Comparison of ENCODE assay signal across 8 mouse cellular contexts in genomic region chr2:153346221-153347182, GRCm38 (mm10). TPM values are rescaled to one million over a fixed set of nuclear protein-coding genes. Genes with fewer than 3 reads are reported as not detected.
A peak's percentile ranks its signal among the peaks of the same experiment; 100 is the strongest.
DNase-seq lines count a peak whose midpoint lies in the region; ATAC-seq and TF ChIP-seq lines count a peak whose summit lies in the region.

No protein-coding gene starts in this region.

- peak overlapping the region; percentile 69 for H3K4me3 ChIP-seq in embryonic facial prominence, embryonic 10.5 days
- H3K4me3 ChIP-seq in heart, embryonic 11.5 days (ENCODE audit: low read depth, low read length): peak overlapping the region; percentile 86
- H3K4me3 ChIP-seq in kidney, embryonic 14.5 days (ENCODE audit: low read length): peak overlapping the region; percentile 89
- H3K4me3 ChIP-seq in lung, adult 2 months (replicated peaks; ENCODE audit: extremely low read depth, low read depth, low read length): peak overlapping the region; percentile 78
- peak overlapping the region; percentile 94 for H3K4me3 ChIP-seq in olfactory bulb, adult 2 months (ENCODE audit: insufficient read depth, low read depth, low read length)
- peak overlapping the region; percentile 97 for H3K4me3 ChIP-seq in thymus, adult 2 months (ENCODE audit: control insufficient read depth, insufficient read depth, low read length)

- H3K9ac ChIP-seq in heart, embryonic 11.5 days (ENCODE audit: low read depth, low read length): peak overlapping the region; percentile 98
- peak overlapping the region; percentile 98 for H3K9ac ChIP-seq in kidney, embryonic 14.5 days (ENCODE audit: low read depth, low read length)

- peak; percentile 65 for ATAC-seq in heart, embryonic 11.5 days (replicated peaks; ENCODE audit: insufficient number of reproducible peaks, low FRiP score, low TSS enrichment)
- peak; percentile 76 for ATAC-seq in kidney, embryonic 14.5 days (ENCODE audit: low FRiP score, low TSS enrichment)

- no peak for TF ChIP-seq POLR2A in lung, adult 2 months (IDR thresholded peaks at IDR 0.05; ENCODE audit: borderline replicate concordance, extremely low read depth, low read depth, low read length)
- TF ChIP-seq POLR2A in olfactory bulb, adult 2 months (IDR thresholded peaks at IDR 0.05; ENCODE audit: insufficient read depth, low read depth, low read length): 0 out of 2 replicates have a peak, but pooled peaks have one; percentile 7
- no peak for TF ChIP-seq POLR2A in thymus, adult 2 months (IDR thresholded peaks at IDR 0.05; ENCODE audit: control insufficient read depth, extremely low read depth, insufficient read depth, low read length, poor library complexity)

- peak overlapping the region; percentile 86 for H3K4me2 ChIP-seq in heart, embryonic 11.5 days
- peak overlapping the region; percentile 77 for H3K4me2 ChIP-seq in kidney, embryonic 14.5 days (replicated peaks; ENCODE audit: low read depth, low read length)

- H3K27me3 ChIP-seq in embryonic facial prominence, embryonic 10.5 days (replicated peaks; ENCODE audit: low read depth, poor library complexity, severe bottlenecking): no peaks in the 10 kb centered on the region
- H3K27me3 ChIP-seq in heart, embryonic 11.5 days (ENCODE audit: control insufficient read depth, insufficient read depth, low read length): no peaks in the 10 kb centered on the region
- no peaks in the 10 kb centered on the region for H3K27me3 ChIP-seq in kidney, embryonic 14.5 days (ENCODE audit: control insufficient read depth, insufficient read depth, low read length)
- no peaks in the 10 kb centered on the region for H3K27me3 ChIP-seq in thymus, adult 2 months (ENCODE audit: control insufficient read depth, insufficient read depth, low read length)

- peaks cover 40% of the 10 kb centered on the region for H3K36me3 ChIP-seq in embryonic facial prominence, embryonic 10.5 days (replicated peaks)
- H3K36me3 ChIP-seq in heart, embryonic 11.5 days (ENCODE audit: control insufficient read depth, insufficient read depth, low read length): peaks cover 3% of the 10 kb centered on the region; the same call in 1 of the 2 replicates
- peaks cover 9% of the 10 kb centered on the region for H3K36me3 ChIP-seq in kidney, embryonic 14.5 days (ENCODE audit: control insufficient read depth, insufficient read depth, low read length)
- H3K36me3 ChIP-seq in thymus, adult 2 months (ENCODE audit: control insufficient read depth, insufficient read depth, low read length): no peaks in the 10 kb centered on the region

- 1% methylated on average over 67 of the region's 76 CpGs for WGBS in embryonic facial prominence, embryonic 10.5 days
- under 1% methylated on average over 40 of the region's 76 CpGs for WGBS in heart, embryonic 11.5 days (ENCODE audit: insufficient replicate concordance)
- WGBS in kidney, embryonic 14.5 days: 0% methylated on average over 29 of the region's 76 CpGs
- WGBS in lung, adult 2 months: 1% methylated on average over 69 of the region's 76 CpGs
- WGBS in olfactory bulb, adult 2 months: 1% methylated on average over 68 of the region's 76 CpGs
- 1% methylated on average over 65 of the region's 76 CpGs for WGBS in thymus, adult 2 months

- peak; percentile 77 for DNase-seq in A20 (ENCODE audit: low read depth, low spot score)
- DNase-seq in adrenal gland, adult 18-20 months (ENCODE audit: low spot score in 2 of 2): peak; percentile 64 to 81
- DNase-seq in embryonic facial prominence, embryonic 10.5 days (ENCODE audit: low spot score): peak; percentile 93
- DNase-seq in lung, adult 2 months: peak; percentile 65
- DNase-seq in thymus, adult 2 months: peak; percentile 68

- H3K9me3 ChIP-seq in embryonic facial prominence, embryonic 10.5 days: no peaks in the 10 kb centered on the region
- H3K9me3 ChIP-seq in heart, embryonic 11.5 days (replicated peaks; ENCODE audit: control insufficient read depth, low read length): no peaks in the 10 kb centered on the region
- no peaks in the 10 kb centered on the region for H3K9me3 ChIP-seq in kidney, embryonic 14.5 days (ENCODE audit: control insufficient read depth, low read length)

- peaks cover 41% of the 10 kb centered on the region for H3K4me1 ChIP-seq in embryonic facial prominence, embryonic 10.5 days
- peaks cover 32% of the 10 kb centered on the region for H3K4me1 ChIP-seq in heart, embryonic 11.5 days (ENCODE audit: control insufficient read depth, insufficient read depth, low read length)
- H3K4me1 ChIP-seq in kidney, embryonic 14.5 days (ENCODE audit: control insufficient read depth, insufficient read depth, low read length): peaks cover 30% of the 10 kb centered on the region
- H3K4me1 ChIP-seq in lung, adult 2 months (ENCODE audit: control insufficient read depth, insufficient read depth, low read length): peaks cover 21% of the 10 kb centered on the region
- H3K4me1 ChIP-seq in olfactory bulb, adult 2 months (ENCODE audit: control insufficient read depth, insufficient read depth, low read length): no peaks in the 10 kb centered on the region
- peaks cover 2% of the 10 kb centered on the region for H3K4me1 ChIP-seq in thymus, adult 2 months (replicated peaks; ENCODE audit: control insufficient read depth, insufficient read depth, low read length)

- peak overlapping the region; percentile 96 for H3K27ac ChIP-seq in embryonic facial prominence, embryonic 10.5 days (replicated peaks)
- H3K27ac ChIP-seq in heart, embryonic 11.5 days (ENCODE audit: low read depth, low read length): peak overlapping the region; percentile 99
- H3K27ac ChIP-seq in kidney, embryonic 14.5 days (ENCODE audit: low read depth, low read length): peak overlapping the region; percentile 99
- peak overlapping the region; percentile 38; the same call in 1 of the 2 replicates for H3K27ac ChIP-seq in olfactory bulb, adult 2 months (ENCODE audit: insufficient read depth, low read depth, low read length)
- H3K27ac ChIP-seq in thymus, adult 2 months (ENCODE audit: control insufficient read depth, insufficient read depth, low read length): peak overlapping the region; percentile 87

- TF ChIP-seq CTCF in lung, adult 2 months (IDR thresholded peaks at IDR 0.05; ENCODE audit: insufficient read depth, low read length): no peak
- no peak for TF ChIP-seq CTCF in olfactory bulb, adult 2 months (IDR thresholded peaks at IDR 0.05; ENCODE audit: insufficient read depth, low read depth, low read length)
- no peak for TF ChIP-seq CTCF in thymus, adult 2 months (IDR thresholded peaks at IDR 0.05; ENCODE audit: borderline replicate concordance, control insufficient read depth, extremely low read depth, insufficient read depth, low read length, poor library complexity)

RNA-seq across cellular contexts. Expression of gene Asxl1, which starts 0.9 kb away (rescaled TPM):
- total RNA-seq in adrenal gland, adult 18-20 months (2021): 10 to 100 TPM; 15.4 to 20.9 TPM
- 14.2 and 14.4 TPM in 2 replicates for polyA plus RNA-seq in embryonic facial prominence, embryonic 10.5 days (2016; fragmentation: Nextera tagmentation; extraction: Ambion mirVana)
- 11.9 and 13.8 TPM in 2 replicates for polyA plus RNA-seq in heart, embryonic 11.5 days (2014; fragmentation: Nextera tagmentation; extraction: Ambion mirVana)
- polyA plus RNA-seq in kidney, embryonic 14.5 days (2014; fragmentation: Nextera tagmentation; extraction: Ambion mirVana): 15.5 and 20.8 TPM in 2 replicates
- polyA plus RNA-seq in lung, adult 2 months (2012; rRNA removed): 11.4 and 15.3 TPM in 2 replicates
- polyA plus RNA-seq in olfactory bulb, adult 2 months (2012; ENCODE audit: insufficient read depth, insufficient read length, low replicate concordance, missing spikeins): 329 TPM in 1 of 2 replicates, not detected in the other
- polyA plus RNA-seq in thymus, adult 2 months (2012; rRNA removed): 30.1 and 36.3 TPM in 2 replicates

RNA-seq across cellular contexts. Expression of gene Kif3b, which starts 55.3 kb away (rescaled TPM):
- total RNA-seq in adrenal gland, adult 18-20 months (2021): 10 to 100 TPM; 21.4 to 25.3 TPM
- polyA plus RNA-seq in embryonic facial prominence, embryonic 10.5 days (2016; fragmentation: Nextera tagmentation; extraction: Ambion mirVana): 6.2 and 6.4 TPM in 2 replicates
- 3.6 TPM in 2 replicates for polyA plus RNA-seq in heart, embryonic 11.5 days (2014; fragmentation: Nextera tagmentation; extraction: Ambion mirVana)
- polyA plus RNA-seq in kidney, embryonic 14.5 days (2014; fragmentation: Nextera tagmentation; extraction: Ambion mirVana): 4.4 and 5.6 TPM in 2 replicates
- polyA plus RNA-seq in lung, adult 2 months (2012; rRNA removed): 6.4 and 10.8 TPM in 2 replicates
- not detected in 2 replicates for polyA plus RNA-seq in olfactory bulb, adult 2 months (2012; ENCODE audit: insufficient read depth, insufficient read length, low replicate concordance, missing spikeins)
- 13.0 and 15.7 TPM in 2 replicates for polyA plus RNA-seq in thymus, adult 2 months (2012; rRNA removed)

Comparison
In these comparisons a context has a peak if more than half of its experiments do, and no peak if none do; other contexts are left out.
1. Peak in every context shown above with its lines: DNase-seq, ATAC-seq, H3K4me3 ChIP-seq and H3K27ac ChIP-seq.
2. H3K27ac ChIP-seq: peak in every context shown above with its lines; median percentile 99 in heart, embryonic 11.5 days; 99 in kidney, embryonic 14.5 days; 96 in embryonic facial prominence, embryonic 10.5 days; 87 in thymus, adult 2 months; 38 in olfactory bulb, adult 2 months.